Mouse (Mus musculus) intestine, embryonic 14.5 days (tissue): ENCODE results near the gene Polr3g. TPM values are rescaled to one million over a fixed set of nuclear protein-coding genes. Genes with fewer than 3 reads are reported as not detected.
A peak's percentile ranks its signal among the peaks of the same experiment; 100 is the strongest.

Source experiments
- ATAC-seq: fragments of 200-750 bp; cut with Nextera tagmentation; replicated peaks from 2 replicates; pipeline ENCODE4 v1.8.0; 2017; ENCODE audit warnings: low read depth, moderate number of reproducible peaks, moderate TSS enrichment, moderate library complexity; ENCODE audit not compliant: low FRiP score, low TSS enrichment
- DNase-seq: peaks from one replicate; pipeline ENCODE4 v3.0.0-alpha.2; 2018; ENCODE audit warnings: low spot score
- H3K27ac ChIP-seq: fragments of 300-500 bp; sonication (generic); 2 replicates; pipeline ENCODE4 v1.5.1; 2014; ENCODE audit warnings: low read depth, mild to moderate bottlenecking, control low read depth
- H3K27me3 ChIP-seq: fragments of 300-500 bp; sonication (generic); replicated peaks from 2 replicates; pipeline ENCODE4 v1.6.1; 2014; ENCODE audit warnings: low read length, control low read depth; ENCODE audit not compliant: control insufficient read depth, insufficient read depth
- H3K36me3 ChIP-seq: fragments of 300-500 bp; sonication (generic); 2 replicates; pipeline ENCODE4 v1.6.1; 2014; ENCODE audit warnings: low read length, control low read depth; ENCODE audit not compliant: control insufficient read depth, insufficient read depth
- H3K4me1 ChIP-seq: fragments of 300-500 bp; sonication (generic); replicated peaks from 2 replicates; pipeline ENCODE4 v1.6.1; 2014; ENCODE audit warnings: low read length, control low read depth, mixed read lengths; ENCODE audit not compliant: control insufficient read depth, insufficient read depth
- H3K4me2 ChIP-seq: fragments of 300-500 bp; sonication (generic); 2 replicates; pipeline ENCODE4 v1.6.1; 2014; ENCODE audit warnings: low read length
- H3K4me3 ChIP-seq: fragments of 300-500 bp; sonication (generic); 2 replicates; pipeline ENCODE4 v1.5.1; 2014; ENCODE audit warnings: low read depth, low read length, control low read depth, mixed read lengths
- H3K9ac ChIP-seq: fragments of 300-500 bp; sonication (generic); 2 replicates; pipeline ENCODE4 v1.6.1; 2014; ENCODE audit warnings: mild to moderate bottlenecking, low read length
- H3K9me3 ChIP-seq: fragments of 300-500 bp; sonication (generic); 2 replicates; pipeline ENCODE4 v1.6.1; 2016; ENCODE audit warnings: low read length, control low read depth; ENCODE audit not compliant: control insufficient read depth
- WGBS: fragments of 180-500 bp; shearing (Covaris S2); extraction: QIAGEN DNeasy Blood & Tissue Kit; methylation state at CpG from one replicate; pipeline ENCODE4 v1.1.7; 2014; 5-methylcytosine and 5-hydroxymethylcytosine counted together
- polyA plus RNA-seq: library from polyadenylated mRNA; unstranded; fragments of >200 nt; fragmentation: Nextera tagmentation; extraction: Ambion mirVana; gene quantifications from 2 replicates; pipeline ENCODE4 v1.2.1, GENCODE M21; 2014

The Polr3g gene
- 16.1 and 18.1 TPM in 2 replicates for polyA plus RNA-seq

DNA sequence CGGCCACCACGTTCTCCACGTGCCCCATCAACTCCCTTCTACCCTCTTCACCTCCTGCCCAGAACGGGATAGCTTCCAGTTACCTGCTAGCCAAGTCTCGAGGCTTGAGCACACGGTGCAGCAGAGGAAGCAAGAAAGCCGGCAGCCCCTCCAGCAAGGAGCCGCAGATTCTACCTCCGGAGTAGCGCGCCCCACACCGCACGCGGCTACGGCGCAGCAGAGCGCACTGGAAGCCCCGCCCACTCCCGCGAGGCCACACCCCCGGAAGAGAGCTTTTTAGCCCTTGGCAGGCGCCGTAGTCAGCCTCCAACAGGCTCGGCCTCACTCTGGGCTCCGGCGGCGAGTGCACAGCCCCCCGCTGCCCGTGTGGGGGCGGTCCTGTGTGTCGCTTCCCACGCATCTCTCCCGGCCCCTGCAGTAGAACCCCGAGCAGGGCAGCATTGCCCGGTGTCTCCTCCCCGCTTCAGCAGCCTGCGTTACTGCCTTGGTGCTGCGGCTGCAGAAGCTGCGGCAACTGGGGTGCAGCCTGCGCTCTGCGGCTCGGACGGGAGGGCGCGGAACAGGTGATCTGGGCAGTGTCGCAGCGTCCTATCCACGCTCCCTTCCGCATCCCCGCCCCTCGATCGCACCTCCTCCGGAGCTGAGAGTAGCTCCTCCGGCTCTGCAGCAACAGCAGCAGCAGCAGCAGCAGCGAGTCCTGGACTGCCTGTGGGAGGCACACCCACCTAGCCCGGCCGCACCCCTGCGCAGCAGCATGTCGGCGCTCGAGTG, at the start of gene Polr3g, which contains the start of gene Mblac2:
Gene Polr3g, minus strand, starts transcription at position 239 of the 771 bp plus-strand sequence.
Gene Mblac2, plus strand, starts transcription at position 567 of the 771 bp plus-strand sequence.
- WGBS = under 1% methylated on average over 61 of the region's 61 CpGs

DNA sequence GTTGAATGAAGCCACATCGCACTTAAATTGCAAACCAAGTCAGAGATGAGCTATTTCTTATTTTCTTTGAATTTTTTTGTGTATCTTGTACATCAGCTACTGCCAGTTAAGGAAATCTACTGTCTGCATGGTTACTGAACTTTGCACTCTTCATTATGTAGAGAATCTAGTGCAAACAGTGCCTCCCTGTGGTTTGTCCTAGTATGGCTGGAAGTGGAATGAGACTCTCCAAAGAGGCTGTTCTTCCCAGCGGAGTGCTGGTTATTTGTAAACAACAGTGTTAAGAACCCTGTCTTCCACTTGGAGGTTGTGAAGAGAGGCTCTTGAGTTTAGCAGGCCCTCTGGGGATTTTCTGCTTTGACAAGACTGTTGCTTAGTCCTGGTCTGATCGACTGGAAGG, 49.6 kb upstream of the Polr3g start:
- 0 out of 2 replicates have a peak, but pooled peaks have one; percentile 43 for ATAC-seq
- Histone ChIP-seq H3K36me3 (no peaks in the 10 kb centered on the region), H3K9ac (no peak overlapping the region), H3K4me3 (no peak overlapping the region), H3K9me3 (no peaks in the 10 kb centered on the region), H3K4me1 (no peaks in the 10 kb centered on the region), H3K27ac (no peak overlapping the region), H3K27me3 (no peaks in the 10 kb centered on the region), H3K4me2 (no peak overlapping the region)
- 30% methylated on average over 3 of the region's 3 CpGs for WGBS
- peak; percentile 70 for DNase-seq

More for the DNA sequence above, at the start of gene Polr3g, which contains the start of gene Mblac2:
- Histone ChIP-seq H3K4me3 (peak within 1 kb of the TSS; percentile 61), H3K4me1 (peaks cover 9% of the 10 kb centered on the region; the same call in 1 of the 2 replicates), H3K9ac (peak within 1 kb of the TSS; percentile 61), H3K9me3 (no peaks in the 10 kb centered on the region), H3K27ac (peak within 1 kb of the TSS; percentile 76; the same call in 1 of the 2 replicates), H3K4me2 (peak within 1 kb of the TSS; percentile 64), H3K36me3 (no peaks in the 10 kb centered on the region), H3K27me3 (no peaks in the 10 kb centered on the region)
- ATAC-seq (peak; percentile 96), DNase-seq (peak; percentile 97)

DNA sequence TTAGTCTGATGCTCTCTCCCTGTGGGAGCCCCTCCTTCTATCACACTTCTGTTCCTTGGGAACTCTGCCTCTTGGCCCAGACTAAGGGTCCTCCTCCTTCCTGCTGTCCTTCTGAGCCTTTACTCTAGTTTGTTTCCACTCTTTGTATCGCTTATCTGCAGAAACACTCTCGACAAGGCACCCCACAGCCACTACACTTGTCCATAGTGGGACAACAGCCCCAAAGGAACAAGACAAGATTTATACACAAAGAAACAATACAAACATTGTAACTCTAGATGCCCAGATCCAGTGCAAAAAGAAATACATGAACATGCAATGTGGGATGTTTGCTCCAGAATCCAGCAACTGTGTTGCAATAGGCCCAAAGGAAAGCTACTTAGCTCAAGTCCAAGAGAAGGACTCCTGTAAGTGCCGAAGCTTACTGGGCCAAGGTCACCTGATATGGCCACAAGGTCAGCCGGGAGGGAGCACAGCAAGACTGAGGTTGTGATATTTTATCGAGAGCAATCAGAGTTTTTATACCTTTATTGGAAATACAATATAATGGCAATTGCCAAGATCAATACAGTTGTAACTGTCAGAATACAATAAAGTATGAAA, 46.3 kb upstream of the Polr3g start:
- 84% methylated on average over 5 of the region's 5 CpGs for WGBS

DNA sequence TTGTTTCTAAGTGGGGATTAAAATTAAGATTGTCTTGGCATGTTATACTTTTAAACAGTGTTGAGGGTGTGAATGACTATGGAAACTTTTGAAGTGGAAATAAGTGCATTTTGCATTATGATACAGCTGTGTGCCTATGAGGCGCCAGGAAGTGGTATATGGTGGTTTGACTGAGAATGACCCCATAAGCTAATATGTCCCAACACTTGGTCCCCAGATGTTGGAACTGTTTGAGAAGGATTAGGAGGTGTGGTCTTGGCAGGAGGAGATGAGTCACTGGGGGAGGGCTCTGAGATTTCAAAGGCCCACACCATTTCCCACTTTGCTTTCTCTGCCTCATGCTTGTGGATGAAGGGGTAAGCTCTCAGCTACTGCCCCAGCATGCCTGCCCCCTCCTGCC, 44.5 kb upstream of the Polr3g start:
- no peak for ATAC-seq
- Histone ChIP-seq H3K27ac (no peak overlapping the region), H3K27me3 (no peaks in the 10 kb centered on the region), H3K4me1 (no peaks in the 10 kb centered on the region), H3K4me2 (no peak overlapping the region), H3K9ac (no peak overlapping the region), H3K36me3 (no peaks in the 10 kb centered on the region), H3K9me3 (no peaks in the 10 kb centered on the region), H3K4me3 (no peak overlapping the region)
- no peak for DNase-seq
- WGBS = 100% methylated on average over 1 of the region's 1 CpGs

More for the DNA sequence above, 46.3 kb upstream of the Polr3g start:
- H3K4me3 ChIP-seq = no peak overlapping the region
- DNase-seq (no peak), ATAC-seq (no peak)
- no peak overlapping the region for H3K4me2 ChIP-seq
- H3K9me3 ChIP-seq = no peaks in the 10 kb centered on the region
- no peak overlapping the region for H3K9ac ChIP-seq
- H3K27ac ChIP-seq = no peak overlapping the region
- no peaks in the 10 kb centered on the region for H3K36me3 ChIP-seq
- H3K27me3 ChIP-seq = no peaks in the 10 kb centered on the region
- no peaks in the 10 kb centered on the region for H3K4me1 ChIP-seq

DNA sequence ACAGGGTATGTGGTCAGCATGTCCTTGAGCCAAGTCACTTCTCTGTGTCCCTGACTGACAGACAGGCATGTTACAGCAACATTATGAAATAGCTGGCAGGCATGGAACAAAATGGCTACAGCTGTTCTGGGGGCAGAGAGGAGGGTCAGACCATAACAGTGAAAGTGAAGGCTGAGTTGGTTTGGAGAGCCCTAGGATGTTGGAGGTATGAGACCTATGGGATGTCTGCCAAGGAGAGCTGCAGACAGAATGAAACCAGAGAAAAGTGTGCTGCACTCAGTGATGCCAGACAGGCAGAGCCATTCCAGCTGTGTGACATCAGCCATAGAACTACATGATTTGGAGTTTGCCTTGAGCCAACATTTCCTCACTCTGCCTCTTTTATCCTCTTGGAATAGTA, 44.1 kb upstream of the Polr3g start:
- no peak overlapping the region for H3K4me2 ChIP-seq
- no peak overlapping the region for H3K4me3 ChIP-seq
- H3K9ac ChIP-seq = no peak overlapping the region
- DNase-seq = no peak
- H3K27me3 ChIP-seq = no peaks in the 10 kb centered on the region
- no peaks in the 10 kb centered on the region for H3K36me3 ChIP-seq
- no peak overlapping the region for H3K27ac ChIP-seq
- no peaks in the 10 kb centered on the region for H3K4me1 ChIP-seq
- H3K9me3 ChIP-seq = no peaks in the 10 kb centered on the region
- no peak for ATAC-seq

DNA sequence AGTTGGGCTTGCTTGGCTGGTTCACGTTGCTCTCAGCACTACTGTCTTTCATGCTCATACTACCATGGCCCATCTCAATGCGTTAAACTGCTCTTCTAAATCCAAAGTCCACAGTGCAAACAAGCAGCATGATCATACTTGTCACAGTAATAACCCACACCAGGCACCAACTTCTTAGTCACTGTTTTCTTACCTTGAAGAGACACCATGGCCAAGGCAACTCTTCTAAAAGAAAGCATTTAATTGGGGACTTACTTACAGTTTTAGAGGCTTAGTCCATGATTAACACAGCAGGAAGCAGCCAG, 33.2 kb upstream of the Polr3g start:
- Histone ChIP-seq H3K4me1 (no peaks in the 10 kb centered on the region), H3K27me3 (no peaks in the 10 kb centered on the region), H3K9ac (no peak overlapping the region), H3K36me3 (no peaks in the 10 kb centered on the region), H3K9me3 (no peaks in the 10 kb centered on the region), H3K27ac (no peak overlapping the region), H3K4me3 (no peak overlapping the region), H3K4me2 (no peak overlapping the region)
- DNase-seq = no peak
- ATAC-seq = no peak
- 42% methylated on average over 2 of the region's 2 CpGs for WGBS

DNA sequence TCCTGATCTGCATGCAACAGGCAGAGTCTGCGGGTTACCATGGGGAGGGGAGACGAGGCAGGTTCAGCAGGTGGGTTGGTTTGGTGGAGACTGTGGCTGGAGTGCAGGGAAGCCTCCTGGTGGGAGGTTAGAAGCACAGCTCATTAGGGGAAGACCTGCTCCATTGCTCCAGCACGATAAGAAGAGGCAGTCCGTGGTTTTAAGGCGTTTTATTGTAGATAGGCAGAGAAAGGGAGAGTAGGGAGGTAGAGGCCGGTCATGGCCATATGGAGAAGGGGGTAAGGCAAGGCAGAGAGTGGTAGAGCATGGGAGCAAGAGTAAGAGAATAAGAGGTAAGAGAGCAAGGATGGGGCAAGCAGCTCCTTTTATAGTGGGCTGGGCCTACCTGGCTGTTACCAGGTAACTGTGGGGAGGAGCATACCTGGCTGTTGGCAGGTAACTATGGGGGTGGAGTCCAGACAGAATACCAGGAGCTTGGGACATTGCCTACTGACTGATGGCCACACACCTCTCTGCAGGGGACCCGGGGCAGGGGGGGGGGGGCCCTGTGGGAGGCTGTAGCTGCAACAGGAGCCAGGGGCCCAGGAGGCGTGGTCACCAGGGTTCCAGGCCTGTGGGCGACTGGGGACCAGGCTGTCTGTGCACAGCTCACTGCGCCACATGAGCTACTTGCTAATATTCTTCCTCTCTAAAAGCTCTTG, 32.7 kb upstream of the Polr3g start:
- no peak overlapping the region for H3K27ac ChIP-seq
- DNase-seq (no peak), ATAC-seq (0 out of 2 replicates have a peak, but pooled peaks have one; percentile 23)
- H3K4me2 ChIP-seq = no peak overlapping the region
- no peak overlapping the region for H3K9ac ChIP-seq
- H3K4me1 ChIP-seq = no peaks in the 10 kb centered on the region
- H3K36me3 ChIP-seq = no peaks in the 10 kb centered on the region
- no peaks in the 10 kb centered on the region for H3K27me3 ChIP-seq
- H3K4me3 ChIP-seq = no peak overlapping the region
- WGBS = 51% methylated on average over 10 of the region's 10 CpGs
- H3K9me3 ChIP-seq = no peaks in the 10 kb centered on the region

DNA sequence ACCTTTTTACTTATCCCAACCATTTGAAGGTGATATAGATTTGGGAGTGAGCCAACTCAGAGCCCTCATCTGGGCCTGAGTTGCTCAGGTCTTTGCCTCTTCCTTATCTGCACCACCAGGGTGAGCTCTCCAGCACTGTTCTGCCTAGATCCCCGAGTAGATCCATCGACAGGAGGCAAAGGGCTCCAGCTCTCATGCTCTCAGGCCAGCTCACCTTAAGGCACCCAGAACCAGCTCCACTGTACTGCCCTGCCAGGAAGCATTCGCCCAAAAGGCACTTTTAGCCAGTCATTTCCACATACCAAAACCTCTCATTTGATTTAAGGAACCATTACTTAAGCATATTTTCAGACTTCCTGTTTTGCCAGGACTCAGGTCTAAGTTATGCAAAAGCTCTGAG, 30.1 kb upstream of the Polr3g start:
- no peaks in the 10 kb centered on the region for H3K27me3 ChIP-seq
- H3K4me2 ChIP-seq = no peak overlapping the region
- H3K9me3 ChIP-seq = no peaks in the 10 kb centered on the region
- H3K27ac ChIP-seq = no peak overlapping the region
- H3K4me1 ChIP-seq = no peaks in the 10 kb centered on the region
- no peaks in the 10 kb centered on the region for H3K36me3 ChIP-seq
- no peak overlapping the region for H3K9ac ChIP-seq
- ATAC-seq = no peak
- no peak for DNase-seq
- WGBS = 56% methylated on average over 3 of the region's 3 CpGs
- H3K4me3 ChIP-seq = no peak overlapping the region
